Mouse (Mus musculus) activated CD4-positive, CD25-positive, alpha-beta regulatory T cell, adult 4 months (primary cell): ENCODE measurements around the gene BC107364. TPM values are rescaled to one million over a fixed set of nuclear protein-coding genes. Genes with fewer than 3 reads are reported as not detected.
"Not testable (repeated sequence)": the region's sequence is repeated elsewhere in the genome, so short reads cannot be mapped to it uniquely, and the experiment has no call there.

ENCODE experiments used
- ATAC-seq: one replicate; pipeline ENCODE4 v1.8.0; 2017
- polyA plus RNA-seq, 2 experiments: library from polyadenylated mRNA; unstranded; fragments of 100-300 nt; shearing (Covaris generic); gene quantifications; one replicate each; pipeline ENCODE4 v1.2.1; 2017

The BC107364 gene
- polyA plus RNA-seq, 2 experiments from 2014 or later, result 0.32 TPM; not detected in 1

DNA sequence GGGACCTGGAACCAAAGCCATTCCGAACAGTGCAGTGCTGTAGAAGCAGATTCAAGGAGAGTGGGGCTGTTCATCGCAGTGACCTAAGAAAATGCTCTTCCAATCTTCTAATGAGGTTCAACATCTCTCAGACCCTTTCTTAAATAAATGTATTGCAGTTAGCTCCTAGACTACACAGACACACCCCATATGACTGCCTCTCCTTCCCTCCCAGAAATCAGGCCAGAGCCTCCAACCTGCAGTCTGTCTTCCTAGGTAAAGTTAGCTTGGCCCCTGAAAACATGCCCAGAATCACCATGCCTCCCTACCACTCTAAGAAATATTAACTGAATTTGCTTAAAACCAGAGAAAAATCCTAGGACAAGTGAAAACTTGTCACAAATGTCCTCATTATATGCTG, 33.3 kb upstream of the BC107364 start:
- no peak for ATAC-seq

DNA sequence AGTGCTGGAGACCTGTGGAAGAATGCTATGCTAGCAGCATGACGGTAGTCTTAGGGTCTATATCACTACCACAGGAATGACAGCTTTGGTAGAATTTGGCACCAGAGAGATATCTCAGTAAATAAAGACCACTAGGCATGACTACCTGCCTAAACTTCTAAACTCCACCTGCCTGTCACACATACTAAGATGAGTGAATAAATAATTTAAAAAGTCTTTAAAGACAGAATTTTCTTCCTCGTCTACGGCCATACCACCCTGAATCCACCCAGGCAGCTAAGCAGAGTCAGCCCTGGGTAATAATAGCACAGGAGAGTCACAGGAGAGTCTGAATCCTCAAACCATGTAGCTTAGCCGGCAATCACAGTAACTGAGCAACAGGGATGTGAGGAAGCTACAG, 32.8 kb upstream of the BC107364 start:
- no peak for ATAC-seq

DNA sequence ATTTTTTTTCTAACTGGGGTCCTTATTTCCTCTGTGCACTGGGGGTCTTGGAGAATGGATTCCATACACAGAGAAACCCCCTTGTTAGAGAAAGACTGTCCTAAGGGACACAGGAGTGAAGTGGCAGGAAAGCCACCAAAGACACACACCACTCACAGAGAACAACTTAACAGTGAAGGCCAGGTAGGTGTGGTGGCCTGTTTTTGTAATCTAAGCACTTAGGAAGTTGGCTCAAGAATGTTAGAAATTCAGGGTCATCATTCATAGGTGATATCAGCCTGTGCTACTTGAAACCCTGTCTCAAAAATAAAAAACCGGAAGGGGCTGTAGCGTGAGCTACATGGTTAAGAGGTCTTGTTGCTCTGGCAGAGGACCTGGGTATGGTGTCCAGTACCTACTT, 31.8 kb upstream of the BC107364 start:
- ATAC-seq, result no peak

DNA sequence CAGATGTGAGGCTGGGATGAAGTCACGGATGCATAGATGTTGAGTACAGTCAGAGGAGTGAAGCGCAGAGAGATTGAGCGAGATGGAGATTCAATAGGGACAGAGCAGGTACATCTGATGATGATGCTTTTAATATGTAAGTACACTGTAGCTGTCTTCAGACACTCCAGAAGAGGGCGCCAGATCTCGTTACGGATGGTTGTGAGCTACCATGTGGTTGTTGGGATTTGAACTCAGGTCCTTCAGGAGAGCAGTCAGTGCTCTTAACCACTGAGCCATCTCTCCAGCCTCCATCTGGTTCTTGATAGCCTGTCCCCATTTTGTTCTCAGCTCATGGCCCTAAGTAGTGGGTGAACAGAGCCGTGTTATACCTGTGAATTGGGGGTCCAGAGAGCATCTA, 30.9 kb upstream of the BC107364 start:
- ATAC-seq, result not testable (repeated sequence)

DNA sequence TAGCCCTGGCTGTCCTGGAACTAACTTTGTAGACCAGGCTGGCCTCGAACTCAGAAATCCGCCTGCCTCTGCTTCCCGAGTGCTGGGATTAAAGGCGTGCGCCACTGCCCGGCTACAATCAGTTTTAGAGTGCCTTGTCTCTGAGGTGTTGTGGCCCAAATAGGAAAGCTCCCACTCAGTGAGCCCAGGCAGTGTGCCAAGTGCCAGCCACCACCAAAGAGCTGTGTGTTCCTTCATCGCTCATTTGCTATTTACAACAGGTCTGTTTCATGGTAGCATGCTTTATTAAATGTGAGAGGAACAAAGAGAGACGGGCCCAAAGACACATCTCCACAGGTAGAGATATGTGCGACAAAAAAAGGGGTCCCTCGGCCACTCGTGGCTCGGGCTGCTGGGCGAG, 30.3 kb upstream of the BC107364 start:
- ATAC-seq, result no peak

DNA sequence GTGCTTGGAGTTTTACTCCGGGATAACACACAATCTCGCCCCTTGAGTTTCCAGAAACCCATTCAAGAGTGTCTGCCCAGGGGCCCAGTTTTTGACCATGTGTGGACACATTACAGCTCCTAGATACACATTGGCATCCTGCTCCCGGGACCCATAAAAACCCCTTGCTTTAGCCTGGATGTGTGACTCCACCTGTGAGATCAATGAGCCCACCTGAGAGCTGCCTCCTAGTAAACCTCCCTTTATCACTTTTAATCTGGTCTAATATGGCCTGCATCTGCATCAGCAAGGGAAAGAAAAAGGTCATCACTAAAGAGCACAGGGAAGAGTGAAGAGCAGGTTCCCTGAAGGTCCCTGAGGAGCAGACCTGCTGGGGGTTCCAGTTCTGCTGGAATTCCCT, 29.8 kb upstream of the BC107364 start:
- no peak for ATAC-seq

DNA sequence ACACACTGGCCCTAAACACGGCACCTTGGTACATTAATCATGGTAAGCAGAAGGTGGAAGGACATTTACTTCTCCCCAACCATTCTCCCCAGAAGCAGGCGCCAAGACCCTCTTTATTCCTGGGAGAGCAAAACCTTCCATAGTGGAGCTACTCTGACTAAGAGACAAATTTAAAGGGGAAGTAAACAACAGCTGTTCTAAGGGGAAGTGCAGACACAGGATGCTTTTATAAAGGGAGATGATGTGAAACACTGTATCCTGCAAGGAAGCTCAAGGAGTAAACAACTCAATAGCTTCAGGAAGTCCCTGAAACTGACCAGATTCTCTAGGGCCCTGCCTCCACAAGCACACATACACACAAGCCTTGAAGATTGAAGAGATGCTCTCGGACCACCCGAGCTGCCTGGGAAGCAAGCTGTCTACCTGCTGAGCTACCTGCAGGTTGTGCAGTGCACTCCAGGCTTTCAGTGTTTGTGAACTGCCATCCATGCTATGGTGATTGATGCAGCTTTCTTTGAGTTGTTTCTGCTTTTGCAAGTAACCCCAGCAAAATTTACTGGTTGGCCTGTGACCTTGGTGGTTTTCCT, 28.7 kb upstream of the BC107364 start:
- no peak for ATAC-seq

DNA sequence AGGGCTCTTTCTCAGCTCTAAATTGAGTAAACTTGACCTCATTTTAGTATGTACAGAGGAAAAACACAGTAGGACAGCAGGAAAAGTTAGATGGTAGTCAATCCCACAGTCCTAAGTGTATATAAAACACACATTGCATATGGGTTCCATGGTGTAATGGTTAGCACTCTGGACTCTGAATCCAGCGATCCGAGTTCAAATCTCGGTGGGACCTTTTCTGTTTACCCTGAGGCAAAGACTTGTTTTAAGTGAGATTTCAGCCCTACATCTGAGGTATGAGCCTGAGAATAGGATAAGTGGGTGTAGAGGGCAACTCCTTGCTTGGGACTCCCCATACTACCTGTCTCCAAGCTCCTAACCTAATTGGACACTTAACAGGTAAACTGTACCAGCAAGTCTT, 27.1 kb upstream of the BC107364 start:
- no peak for ATAC-seq

DNA sequence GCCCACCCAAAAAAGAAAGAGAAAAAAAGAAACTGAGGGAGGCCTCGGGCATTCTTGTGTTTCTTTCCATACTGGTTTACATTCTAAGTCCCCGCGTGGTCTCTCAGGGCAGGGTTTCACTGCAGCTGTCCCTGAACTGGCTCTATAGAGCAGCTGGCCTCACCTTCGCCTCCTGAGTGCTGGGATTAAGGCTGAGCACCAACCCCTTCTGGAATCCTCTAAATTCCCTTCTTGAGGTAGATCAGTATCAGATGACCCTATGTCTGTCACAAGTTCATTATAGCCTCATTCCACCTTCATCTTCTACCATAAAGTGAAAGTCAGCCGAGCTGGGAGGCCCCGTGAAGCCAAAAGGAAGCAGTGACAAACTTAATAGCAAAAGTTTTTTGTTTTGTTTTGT, 25.5 kb upstream of the BC107364 start:
- ATAC-seq, result no peak

DNA sequence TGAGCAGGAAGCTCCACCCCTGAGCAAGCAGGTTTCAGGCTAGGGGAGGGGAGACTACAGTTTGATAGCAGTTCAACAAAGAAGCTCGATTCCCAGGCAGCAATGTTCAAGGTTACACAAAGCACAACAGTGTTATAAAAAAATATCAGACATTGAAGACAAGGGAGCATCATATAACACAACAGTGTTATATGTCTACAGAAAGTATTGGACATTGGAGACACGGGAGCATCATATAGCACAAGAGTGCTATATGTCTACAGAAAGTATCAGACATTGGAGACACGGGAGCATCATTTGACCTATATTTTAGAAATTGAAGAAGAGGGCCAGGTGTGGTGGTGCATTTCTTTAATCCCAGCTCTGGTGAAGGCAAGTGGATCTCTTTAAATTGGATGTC, 25.0 kb upstream of the BC107364 start:
- ATAC-seq, result no peak

DNA sequence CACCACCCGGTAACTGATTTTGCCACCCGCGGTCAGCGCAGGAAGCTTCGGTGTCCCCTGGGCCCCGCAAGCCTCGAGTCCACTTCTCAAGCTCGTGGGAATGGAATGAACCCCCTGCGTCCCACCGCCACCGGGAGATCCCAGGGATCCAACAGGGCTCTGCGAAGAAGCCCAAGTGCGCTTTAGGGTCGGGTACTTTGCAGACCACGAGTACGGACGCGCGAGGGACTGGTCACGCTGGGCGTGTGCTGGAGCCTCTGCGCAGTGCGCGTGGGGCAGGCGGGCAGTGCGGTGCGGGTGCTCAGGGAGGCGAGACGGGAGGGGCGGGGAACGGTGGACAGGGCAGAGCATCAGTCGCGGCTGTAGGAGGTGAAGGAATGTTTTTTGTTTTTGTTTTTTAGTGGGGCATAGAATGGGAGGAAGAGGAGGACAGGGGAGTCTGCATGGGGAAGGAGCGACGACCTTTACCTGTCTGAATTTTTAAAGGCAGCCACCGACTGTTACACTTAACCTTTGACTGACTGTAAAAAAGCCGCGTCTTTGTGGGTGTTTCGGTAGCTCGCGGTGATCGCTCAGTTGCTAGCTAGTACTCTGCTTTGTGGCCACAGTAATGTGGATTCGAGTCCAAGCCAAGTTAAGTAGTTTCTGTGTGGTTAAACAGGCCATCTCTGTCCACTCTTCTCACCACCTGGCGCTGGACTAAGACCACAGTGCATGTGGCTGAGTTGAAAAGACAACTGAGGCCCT, 23.0 kb upstream of the BC107364 start:
- ATAC-seq, result no peak

DNA sequence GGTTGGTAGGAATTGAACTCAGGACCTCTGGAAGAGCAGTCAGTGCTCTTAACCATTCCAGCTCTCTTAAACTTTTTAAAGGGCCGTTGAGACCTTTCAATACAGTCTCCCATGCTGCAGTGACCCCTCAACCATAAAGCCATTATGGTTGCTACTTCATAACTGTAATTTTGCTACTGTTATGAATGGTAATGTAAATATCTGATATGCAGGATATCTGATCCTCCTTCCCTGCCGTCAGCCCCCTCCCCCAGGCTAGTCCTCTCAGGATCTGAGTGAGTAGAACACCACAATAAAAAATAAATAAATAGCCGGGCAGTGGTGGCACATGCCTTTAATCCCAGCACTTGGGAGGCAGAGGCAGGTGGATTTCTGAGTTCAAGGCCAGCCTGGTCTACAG, 21.4 kb upstream of the BC107364 start:
- not testable (repeated sequence) for ATAC-seq

DNA sequence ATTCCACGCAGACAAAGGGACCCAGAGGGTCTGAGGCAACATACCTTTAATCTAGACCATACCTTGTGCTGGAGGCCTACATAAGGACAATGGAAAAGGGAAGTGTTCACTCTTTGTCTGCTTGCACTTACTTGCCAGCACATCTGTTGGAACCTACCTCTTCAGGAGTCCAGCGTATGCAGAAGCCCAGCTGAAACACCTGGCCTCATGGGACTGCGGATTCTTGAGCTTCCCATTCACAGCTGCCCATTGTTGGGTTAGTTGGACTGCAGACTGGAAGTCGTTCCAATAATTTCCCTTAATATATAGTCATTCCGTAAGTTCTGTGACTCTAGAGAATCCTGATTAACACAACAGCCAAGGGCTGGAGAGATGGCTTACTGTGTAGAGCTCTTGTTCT, 20.0 kb upstream of the BC107364 start:
- no peak for ATAC-seq

DNA sequence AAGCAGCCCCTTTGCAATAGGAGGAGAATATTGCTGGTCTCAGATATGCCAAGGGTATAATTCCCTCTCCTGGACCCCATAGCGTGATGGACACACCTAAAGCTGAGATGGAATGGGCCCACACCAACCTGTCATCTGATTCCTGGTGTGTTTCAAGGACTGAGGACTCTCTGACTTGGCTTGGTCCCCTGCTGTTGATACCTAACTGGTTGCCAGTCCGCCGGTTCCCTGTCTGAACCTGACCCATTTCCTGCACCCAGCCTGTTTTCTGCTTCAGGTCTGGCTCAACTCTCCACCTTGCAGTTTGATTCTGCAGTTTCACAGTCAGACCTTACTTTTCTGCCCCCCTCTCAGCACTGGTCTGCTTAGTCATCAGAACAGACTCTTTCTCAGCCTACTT, 17.5 kb upstream of the BC107364 start:
- ATAC-seq, result no peak

DNA sequence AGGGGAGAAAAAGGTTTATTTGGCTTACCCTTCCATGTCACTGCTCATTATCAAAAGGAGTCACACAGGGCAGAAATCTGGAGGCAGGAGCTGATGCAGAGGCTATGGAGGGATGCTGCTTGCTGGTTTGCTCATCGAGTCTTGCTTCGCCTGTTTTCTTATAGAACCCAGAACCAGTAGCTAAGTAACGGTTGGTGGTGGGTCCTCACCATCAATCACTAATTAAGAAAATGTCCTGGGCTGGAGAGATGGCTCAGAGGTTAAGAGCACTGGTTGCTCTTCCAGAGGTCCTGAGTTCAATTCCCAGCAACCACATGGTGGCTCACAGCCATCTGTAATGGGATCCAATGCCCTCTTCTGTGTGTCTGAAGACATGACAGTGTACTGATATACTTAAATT, 16.2 kb upstream of the BC107364 start:
- ATAC-seq, result not testable (repeated sequence)

DNA sequence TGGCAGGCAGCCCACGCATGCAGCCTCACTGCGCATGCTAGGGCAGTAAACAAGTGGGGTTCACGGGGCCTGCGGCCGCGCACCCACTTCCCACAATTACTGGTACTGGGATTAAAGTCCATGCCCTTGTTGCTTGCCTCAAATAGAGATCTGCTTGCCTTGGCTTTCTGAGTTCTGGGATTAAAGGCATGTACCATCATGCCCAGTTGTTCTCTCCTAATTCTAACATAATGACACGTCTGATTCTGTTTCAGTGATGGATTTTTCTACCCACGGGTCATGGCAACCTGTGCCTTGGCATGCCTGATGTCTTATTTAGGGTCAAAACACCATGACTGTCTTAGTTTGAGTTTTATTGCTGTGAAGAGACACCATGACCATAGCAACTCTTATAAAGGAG, 15.5 kb upstream of the BC107364 start:
- no peak for ATAC-seq

DNA sequence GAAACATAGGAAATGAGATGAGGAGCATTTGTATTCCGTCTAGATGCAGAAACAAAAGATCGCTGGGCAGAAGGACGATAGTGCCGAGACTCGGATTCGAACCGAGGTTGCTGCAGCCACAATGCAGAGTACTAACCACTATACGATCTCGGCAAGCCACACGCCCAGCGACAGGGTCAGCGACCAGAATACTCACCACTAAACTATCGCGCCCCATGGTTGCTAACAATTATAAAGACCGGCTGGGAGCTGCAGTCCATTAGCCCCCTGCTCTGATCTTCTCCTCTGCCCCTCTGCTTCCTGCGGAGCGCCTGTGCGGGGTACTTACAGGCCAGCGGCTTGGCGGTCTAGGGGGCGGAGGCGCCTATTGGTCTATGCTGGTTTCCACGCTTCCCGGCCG, 11.8 kb upstream of the BC107364 start:
- ATAC-seq, result no peak

DNA sequence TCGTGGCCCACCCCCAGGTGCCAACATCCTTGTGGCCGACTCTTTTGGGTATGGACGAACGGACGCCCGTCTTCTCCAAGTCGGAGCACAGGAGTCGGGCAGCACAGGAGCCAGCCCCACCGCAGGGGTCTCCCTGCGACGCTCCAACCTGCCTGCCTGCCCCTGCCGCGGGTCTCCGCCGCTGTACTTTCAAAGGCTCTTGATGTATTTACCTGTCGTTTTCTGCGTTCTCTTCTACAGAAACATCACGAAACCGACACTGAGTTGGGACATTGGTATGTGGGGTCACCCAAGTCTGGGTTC, 8.4 kb upstream of the BC107364 start:
- ATAC-seq, result not testable (repeated sequence)

DNA sequence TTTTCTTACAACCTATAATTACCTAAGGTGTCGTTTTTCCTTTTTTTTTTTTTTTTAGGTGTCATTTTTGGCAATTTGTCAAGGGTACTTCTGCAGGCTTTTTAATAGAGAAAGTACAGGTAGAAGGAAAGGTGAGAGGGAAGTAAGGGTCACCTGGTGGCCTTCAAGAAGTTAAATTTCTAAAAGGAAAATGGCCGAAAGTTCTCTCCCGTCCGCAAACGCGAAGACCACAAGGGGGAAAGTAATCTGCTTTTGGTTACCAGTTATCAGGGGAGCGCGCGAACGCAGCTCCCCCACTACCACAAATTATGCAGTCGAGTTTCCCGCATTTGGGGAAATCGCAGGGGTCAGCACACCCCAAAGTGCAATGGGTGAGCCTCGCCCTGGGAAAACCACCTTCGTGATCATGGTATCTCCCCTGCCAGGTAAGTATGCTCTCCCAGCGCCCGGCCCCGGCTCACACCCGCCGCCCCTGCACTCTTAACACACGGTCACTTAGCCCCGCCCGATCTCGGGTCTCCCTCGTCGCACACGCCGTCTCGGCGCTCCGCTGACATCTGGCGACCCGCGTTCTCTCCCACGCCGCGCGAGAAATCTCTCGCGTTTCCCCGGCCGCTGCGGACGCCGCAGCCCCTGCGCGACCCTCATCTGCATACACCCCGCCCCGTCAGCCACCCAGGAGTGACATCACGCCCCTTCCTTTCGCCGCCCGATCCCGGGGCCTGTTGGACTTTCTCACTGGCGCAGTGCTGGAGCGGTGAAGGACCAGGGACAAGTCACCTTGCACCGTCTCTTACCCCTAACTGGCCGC, 7.9 kb upstream of the BC107364 start:
- ATAC-seq, result not testable (repeated sequence)

DNA sequence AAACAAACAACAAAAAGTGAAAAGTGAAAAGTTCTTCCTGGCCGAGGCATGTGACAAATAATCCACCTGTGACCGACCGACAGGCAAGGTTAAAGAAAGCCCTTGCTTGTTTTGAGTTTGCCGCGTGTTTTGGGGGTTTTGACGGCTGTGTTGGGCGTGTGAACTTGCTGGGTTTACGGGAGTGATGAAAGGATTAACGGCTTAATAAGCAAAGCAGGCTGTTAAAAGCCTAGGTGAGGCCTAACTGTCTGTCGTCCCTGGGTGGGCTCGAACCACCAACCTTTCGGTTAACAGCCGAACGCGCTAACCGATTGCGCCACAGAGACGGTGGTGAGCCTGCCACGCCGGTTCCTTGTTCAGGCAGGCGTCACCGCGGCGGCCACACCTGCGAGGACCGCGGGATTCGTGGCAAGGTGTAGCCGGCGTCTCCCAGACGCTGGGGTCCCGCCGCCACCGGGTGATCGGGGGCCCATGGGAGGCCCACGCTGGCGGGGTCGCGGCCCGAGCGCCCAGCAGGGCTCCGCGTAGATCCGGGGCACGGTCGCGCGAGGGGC, 6.9 kb upstream of the BC107364 start:
- ATAC-seq, result not testable (repeated sequence)

DNA sequence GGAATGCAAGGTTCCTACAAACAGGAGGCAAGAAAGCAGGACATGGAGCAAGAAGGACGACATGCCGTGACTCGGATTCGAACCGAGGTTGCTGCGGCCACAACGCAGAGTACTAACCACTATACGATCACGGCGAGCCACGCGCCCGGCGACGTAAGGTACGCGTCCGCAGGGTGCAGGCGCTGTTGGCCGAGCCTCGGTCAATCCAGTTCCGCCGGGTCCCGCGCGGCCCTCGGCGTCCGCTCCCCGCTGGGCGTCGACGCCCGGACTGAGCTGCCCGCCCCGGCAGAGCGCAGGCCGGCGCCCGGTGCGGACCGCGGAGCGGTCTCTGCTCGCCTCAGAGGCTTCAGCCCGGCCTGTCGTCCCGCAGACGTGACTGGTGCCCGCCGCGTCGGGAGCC, 5.9 kb upstream of the BC107364 start:
- not testable (repeated sequence) for ATAC-seq

DNA sequence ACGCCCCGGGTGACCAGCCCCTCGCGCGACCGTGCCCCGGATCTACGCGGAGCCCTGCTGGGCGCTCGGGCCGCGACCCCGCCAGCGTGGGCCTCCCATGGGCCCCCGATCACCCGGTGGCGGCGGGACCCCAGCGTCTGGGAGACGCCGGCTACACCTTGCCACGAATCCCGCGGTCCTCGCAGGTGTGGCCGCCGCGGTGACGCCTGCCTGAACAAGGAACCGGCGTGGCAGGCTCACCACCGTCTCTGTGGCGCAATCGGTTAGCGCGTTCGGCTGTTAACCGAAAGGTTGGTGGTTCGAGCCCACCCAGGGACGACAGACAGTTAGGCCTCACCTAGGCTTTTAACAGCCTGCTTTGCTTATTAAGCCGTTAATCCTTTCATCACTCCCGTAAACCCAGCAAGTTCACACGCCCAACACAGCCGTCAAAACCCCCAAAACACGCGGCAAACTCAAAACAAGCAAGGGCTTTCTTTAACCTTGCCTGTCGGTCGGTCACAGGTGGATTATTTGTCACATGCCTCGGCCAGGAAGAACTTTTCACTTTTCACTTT, 847 bp downstream of the BC107364 start:
- not testable (repeated sequence) for ATAC-seq

DNA sequence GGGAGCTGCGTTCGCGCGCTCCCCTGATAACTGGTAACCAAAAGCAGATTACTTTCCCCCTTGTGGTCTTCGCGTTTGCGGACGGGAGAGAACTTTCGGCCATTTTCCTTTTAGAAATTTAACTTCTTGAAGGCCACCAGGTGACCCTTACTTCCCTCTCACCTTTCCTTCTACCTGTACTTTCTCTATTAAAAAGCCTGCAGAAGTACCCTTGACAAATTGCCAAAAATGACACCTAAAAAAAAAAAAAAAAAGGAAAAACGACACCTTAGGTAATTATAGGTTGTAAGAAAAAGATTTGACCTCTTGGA, 1.6 kb downstream of the BC107364 start:
- not testable (repeated sequence) for ATAC-seq
